Mouse (Mus musculus) cortical plate, adult 2 months (tissue): ENCODE measurements at regions not wholly inside any gene's neighbourhood (a gene's known extent, or its start where the extent isn't known, plus 50 kb on each side); places are given as distances from the start of the nearest gene placed in this dataset.

Experiments
- CTCF ChIP-seq: fragments of 200-500 bp; IDR thresholded peaks from 2 replicates; pipeline ENCODE4 v1.5.1; 2011; ENCODE audit warnings: mild to moderate bottlenecking, control low read depth, low read length; ENCODE audit not compliant: insufficient read depth; ENCODE audit errors: extremely low read depth
- POLR2A ChIP-seq: fragments of 200-500 bp; IDR thresholded peaks from 2 replicates; pipeline ENCODE4 v1.6.1; 2011; ENCODE audit warnings: mild to moderate bottlenecking, low read length, control low read depth; ENCODE audit not compliant: insufficient read depth; ENCODE audit errors: extremely low read depth

GRCm38 (mm10) chr17:88306325-88306724 lies 134.2 kb upstream of the Foxn2 start:
- TF ChIP-seq CTCF (no peak), POLR2A (no peak)
